Mouse (Mus musculus): ENCODE data around the gene Gnb4.

DNA sequence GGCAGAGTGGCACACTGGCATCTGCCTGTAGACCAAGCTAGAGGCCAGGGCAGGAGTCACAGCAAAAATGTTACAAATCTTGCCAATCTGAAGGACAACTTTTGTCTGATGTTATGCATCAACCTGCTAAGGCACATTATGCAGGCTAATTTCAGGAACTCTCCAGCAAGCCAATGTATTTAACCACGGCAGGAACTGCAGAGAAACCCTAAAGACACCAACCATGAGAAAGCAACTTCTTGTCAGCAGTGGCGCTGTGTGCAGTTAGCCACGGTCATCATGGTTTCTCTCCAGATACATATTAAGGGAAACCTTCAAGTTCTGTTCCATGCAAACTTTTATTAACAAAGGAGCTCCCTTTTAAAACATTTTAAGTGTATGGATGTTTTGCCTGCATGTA lies 34.5 kb downstream of the Gnb4 start:
- no peak for TF ChIP-seq TAL1 (IDR thresholded peaks at IDR 0.05; ENCODE audit: low read length)
- TF ChIP-seq GATA1 (IDR thresholded peaks at IDR 0.05; ENCODE audit: low read length), result no peak
